8 mouse cellular contexts compared by ENCODE assay signal in the genomic region with DNA sequence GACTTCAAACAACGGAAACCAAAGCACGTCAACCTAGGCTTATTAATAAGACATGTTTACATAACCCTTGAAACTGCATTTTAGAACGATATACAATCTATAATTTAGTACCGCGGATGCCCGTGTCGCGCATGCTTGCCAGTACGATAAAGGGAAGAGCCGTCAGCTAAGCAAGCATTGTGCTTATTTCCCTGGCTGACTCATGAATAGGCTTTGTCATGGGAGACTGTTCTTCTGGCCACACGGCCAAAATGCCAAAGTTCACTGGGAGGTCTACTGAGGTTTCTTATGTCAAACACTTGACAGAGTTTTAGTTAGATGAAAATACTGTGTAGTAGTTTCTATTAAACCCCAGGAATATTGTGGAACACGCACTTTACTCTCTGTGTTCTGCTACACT. TPM values are rescaled to one million over a fixed set of nuclear protein-coding genes. Genes with fewer than 3 reads are reported as not detected.
A peak's percentile ranks its signal among the peaks of the same experiment; 100 is the strongest.
DNase-seq lines count a peak whose midpoint lies in the region; ATAC-seq lines count a peak whose summit lies in the region.

No protein-coding gene starts in this region.

- H3K4me3 ChIP-seq in forebrain, embryonic 14.5 days (ENCODE audit: low read depth, low read length): no peak overlapping the region
- H3K4me3 ChIP-seq in forebrain, embryonic 13.5 days: no peak overlapping the region
- no peak overlapping the region for H3K4me3 ChIP-seq in hindbrain, embryonic 11.5 days (ENCODE audit: low read depth, low read length)
- 0 out of 2 replicates have a peak overlapping the region, but pooled peaks have one; percentile 67 for H3K4me3 ChIP-seq in liver, embryonic 12.5 days

- H3K27me3 ChIP-seq in forebrain, embryonic 14.5 days (replicated peaks; ENCODE audit: control insufficient read depth, insufficient read depth, low read length): no peaks in the 10 kb centered on the region
- H3K27me3 ChIP-seq in forebrain, embryonic 13.5 days: no peaks in the 10 kb centered on the region
- no peaks in the 10 kb centered on the region for H3K27me3 ChIP-seq in hindbrain, embryonic 11.5 days (ENCODE audit: control insufficient read depth, insufficient read depth, low read length)
- no peaks in the 10 kb centered on the region for H3K27me3 ChIP-seq in liver, embryonic 12.5 days (replicated peaks)

- no peaks in the 10 kb centered on the region for H3K9me3 ChIP-seq in forebrain, embryonic 14.5 days (replicated peaks; ENCODE audit: control insufficient read depth, low read length)
- no peaks in the 10 kb centered on the region for H3K9me3 ChIP-seq in forebrain, embryonic 13.5 days (replicated peaks)
- no peaks in the 10 kb centered on the region for H3K9me3 ChIP-seq in hindbrain, embryonic 11.5 days (ENCODE audit: control insufficient read depth, low read length)
- H3K9me3 ChIP-seq in liver, embryonic 12.5 days (replicated peaks): no peaks in the 10 kb centered on the region

- no peak overlapping the region for H3K27ac ChIP-seq in forebrain, embryonic 14.5 days (ENCODE audit: low read depth, low read length)
- H3K27ac ChIP-seq in forebrain, embryonic 13.5 days: no peak overlapping the region; the same call in 1 of the 2 replicates
- H3K27ac ChIP-seq in hindbrain, embryonic 11.5 days (ENCODE audit: low read depth, low read length): no peak overlapping the region
- peak overlapping the region; percentile 86; the same call in 1 of the 2 replicates for H3K27ac ChIP-seq in liver, embryonic 12.5 days

- H3K36me3 ChIP-seq in forebrain, embryonic 14.5 days (ENCODE audit: control insufficient read depth, insufficient read depth, low read length): no peaks in the 10 kb centered on the region
- no peaks in the 10 kb centered on the region for H3K36me3 ChIP-seq in forebrain, embryonic 13.5 days (ENCODE audit: poor library complexity, severe bottlenecking)
- H3K36me3 ChIP-seq in hindbrain, embryonic 11.5 days (ENCODE audit: control insufficient read depth, insufficient read depth, low read length): no peaks in the 10 kb centered on the region
- no peaks in the 10 kb centered on the region for H3K36me3 ChIP-seq in liver, embryonic 12.5 days

- DNase-seq in forebrain, embryonic 14.5 days (ENCODE audit: low spot score): peak; percentile 8
- DNase-seq in c-Kit-positive CD71-negative TER-119-negative erythroid progenitor cells, embryonic 14.5 days (ENCODE audit: low read depth): peak; percentile 20
- peak; percentile 28 for DNase-seq in hindbrain, embryonic 11.5 days (ENCODE audit: low spot score)
- DNase-seq in monocyte, adult 2 months (ENCODE audit: low read depth in 1 of 2, low spot score in 2 of 2): peak; percentile 33 to 71
- no peak for DNase-seq in right cerebral cortex, postnatal 10 days (ENCODE audit: low spot score in 2 of 2)
- no peak for DNase-seq in frontal cortex, adult 2 months (ENCODE audit: extremely low spot score in 1 of 2, low spot score in 1 of 2)

- no peak for ATAC-seq in forebrain, embryonic 14.5 days
- no peak for ATAC-seq in forebrain, embryonic 13.5 days
- peak; percentile 26; the same call in 1 of the 2 replicates for ATAC-seq in hindbrain, embryonic 11.5 days (ENCODE audit: low FRiP score)
- no peak for ATAC-seq in liver, embryonic 12.5 days

- H3K4me1 ChIP-seq in forebrain, embryonic 14.5 days (ENCODE audit: control insufficient read depth, insufficient read depth, low read length): peaks cover 6% of the 10 kb centered on the region; the same call in 1 of the 2 replicates
- peaks cover 7% of the 10 kb centered on the region; the same call in 1 of the 2 replicates for H3K4me1 ChIP-seq in forebrain, embryonic 13.5 days
- H3K4me1 ChIP-seq in hindbrain, embryonic 11.5 days (replicated peaks; ENCODE audit: control insufficient read depth, insufficient read depth, low read length): no peaks in the 10 kb centered on the region
- peaks cover 17% of the 10 kb centered on the region for H3K4me1 ChIP-seq in liver, embryonic 12.5 days

- no peak overlapping the region for H3K4me2 ChIP-seq in forebrain, embryonic 14.5 days (ENCODE audit: low read length)
- no peak overlapping the region for H3K4me2 ChIP-seq in forebrain, embryonic 13.5 days
- no peak overlapping the region; the same call in 1 of the 2 replicates for H3K4me2 ChIP-seq in hindbrain, embryonic 11.5 days (replicated peaks; ENCODE audit: low read depth, low read length)
- H3K4me2 ChIP-seq in liver, embryonic 12.5 days: peak overlapping the region; percentile 82

- 78% methylated on average over 12 of the region's 12 CpGs for WGBS in forebrain, embryonic 14.5 days
- 72% methylated on average over 12 of the region's 12 CpGs for WGBS in forebrain, embryonic 13.5 days
- 53% methylated on average over 12 of the region's 12 CpGs for WGBS in hindbrain, embryonic 11.5 days
- WGBS in liver, embryonic 12.5 days (ENCODE audit: insufficient replicate concordance): 58% methylated on average over 12 of the region's 12 CpGs

- no peak overlapping the region for H3K9ac ChIP-seq in forebrain, embryonic 14.5 days (ENCODE audit: low read length)
- no peak overlapping the region for H3K9ac ChIP-seq in forebrain, embryonic 13.5 days
- H3K9ac ChIP-seq in hindbrain, embryonic 11.5 days (ENCODE audit: low read depth, low read length): no peak overlapping the region
- no peak overlapping the region for H3K9ac ChIP-seq in liver, embryonic 12.5 days

RNA-seq across cellular contexts. Expression of gene Hivep2, which starts 17.8 kb away (rescaled TPM):
- 21.1 and 36.8 TPM in 2 replicates for polyA plus RNA-seq in forebrain, embryonic 14.5 days (2014; fragmentation: Nextera tagmentation; extraction: Ambion mirVana)
- 5.3 and 7.3 TPM in 2 replicates for polyA plus RNA-seq in forebrain, embryonic 13.5 days (2015; fragmentation: Nextera tagmentation; extraction: Ambion mirVana)
- polyA plus RNA-seq in hindbrain, embryonic 11.5 days (2014; fragmentation: Nextera tagmentation; extraction: Ambion mirVana): 6.2 and 8.9 TPM in 2 replicates
- polyA plus RNA-seq in liver, embryonic 12.5 days (2016; fragmentation: Nextera tagmentation; extraction: Ambion mirVana): 0.81 and 1.0 TPM in 2 replicates
- polyA plus RNA-seq in frontal cortex, adult 2 months (2012; rRNA removed): 96.0 and 102 TPM in 2 replicates

Comparison
In these comparisons a context has a peak if more than half of its experiments do, and no peak if none do; other contexts are left out.
1. DNase-seq: peak in forebrain, embryonic 14.5 days (single experiment), c-Kit-positive CD71-negative TER-119-negative erythroid progenitor cells, embryonic 14.5 days (single experiment), hindbrain, embryonic 11.5 days (single experiment) and monocyte, adult 2 months (2 of 2); none in right cerebral cortex, postnatal 10 days (0 of 2) and frontal cortex, adult 2 months (0 of 2).